Mouse (Mus musculus) liver, adult 2 months (tissue): ENCODE measurements around the gene Prkar2b. TPM values are rescaled to one million over a fixed set of nuclear protein-coding genes. Genes with fewer than 3 reads are reported as not detected.
A peak's percentile ranks its signal among the peaks of the same experiment; 100 is the strongest.

ENCODE experiments used
- DNase-seq: peaks from one replicate; pipeline ENCODE4 v3.0.0-alpha.2; 2011; ENCODE audit warnings: low read depth, low spot score; ENCODE audit errors: extremely low read depth
- H3K27ac ChIP-seq: fragments of 200-500 bp; replicated peaks from 2 replicates; pipeline ENCODE4 v1.5.1; 2012; ENCODE audit warnings: low read depth, mild to moderate bottlenecking, control low read depth, inconsistent platforms, low read length; ENCODE audit not compliant: insufficient read depth
- H3K27me3 ChIP-seq: fragments of 200-500 bp; 2 replicates; pipeline ENCODE4 v1.6.1; 2012; ENCODE audit warnings: mild to moderate bottlenecking, moderate library complexity, low read length, inconsistent platforms; ENCODE audit not compliant: control insufficient read depth, insufficient read depth
- H3K36me3 ChIP-seq: fragments of 200-500 bp; 2 replicates; pipeline ENCODE4 v1.6.1; 2012; ENCODE audit warnings: low read length, inconsistent platforms; ENCODE audit not compliant: control insufficient read depth, insufficient read depth
- H3K4me1 ChIP-seq: fragments of 200-500 bp; 2 replicates; pipeline ENCODE4 v1.6.1; 2011; ENCODE audit warnings: low read length; ENCODE audit not compliant: control insufficient read depth, insufficient read depth
- H3K4me3 ChIP-seq: fragments of 200-500 bp; 2 replicates; pipeline ENCODE4 v1.5.1; 2011; ENCODE audit warnings: low read depth, mild to moderate bottlenecking, control low read depth, low read length, moderate library complexity; ENCODE audit not compliant: insufficient read depth
- H3K79me2 ChIP-seq: fragments of 200-500 bp; 2 replicates; pipeline ENCODE4 v1.6.1; 2012; ENCODE audit warnings: inconsistent platforms, mild to moderate bottlenecking, low read length, moderate library complexity; ENCODE audit not compliant: control insufficient read depth, insufficient read depth
- H3K9ac ChIP-seq: fragments of 200-500 bp; 2 replicates; pipeline ENCODE4 v1.6.1; 2012; ENCODE audit warnings: low read depth, mild to moderate bottlenecking, control low read depth, inconsistent platforms, low read length
- CTCF ChIP-seq: fragments of 200-500 bp; IDR thresholded peaks from 2 replicates; pipeline ENCODE4 v1.5.1; 2011; ENCODE audit warnings: low read depth, low read length, control low read depth
- POLR2A ChIP-seq: fragments of 200-500 bp; IDR thresholded peaks from 2 replicates; pipeline ENCODE4 v1.6.1; 2011; ENCODE audit warnings: low read length, control low read depth; ENCODE audit not compliant: insufficient read depth; ENCODE audit errors: extremely low read depth
- WGBS: fragments of 180-500 bp; shearing (Covaris S2); methylation state at CpG from one replicate; pipeline ENCODE4 v1.1.7; 2018; 5-methylcytosine and 5-hydroxymethylcytosine counted together
- polyA plus RNA-seq: library from polyadenylated mRNA; depleted of rRNA; stranded (reverse); fragments of >200 nt; gene quantifications from 2 replicates; pipeline ENCODE4 v1.2.3, GENCODE M21; 2012
- total RNA-seq: library from RNA; depleted of rRNA; stranded (reverse); fragments of >200 nt; gene quantifications from 2 replicates; pipeline ENCODE4 v1.2.3, GENCODE M21; 2014

The Prkar2b gene
- total and polyA plus RNA-seq, 2 experiments: 0.06 to 0.55 TPM

DNA sequence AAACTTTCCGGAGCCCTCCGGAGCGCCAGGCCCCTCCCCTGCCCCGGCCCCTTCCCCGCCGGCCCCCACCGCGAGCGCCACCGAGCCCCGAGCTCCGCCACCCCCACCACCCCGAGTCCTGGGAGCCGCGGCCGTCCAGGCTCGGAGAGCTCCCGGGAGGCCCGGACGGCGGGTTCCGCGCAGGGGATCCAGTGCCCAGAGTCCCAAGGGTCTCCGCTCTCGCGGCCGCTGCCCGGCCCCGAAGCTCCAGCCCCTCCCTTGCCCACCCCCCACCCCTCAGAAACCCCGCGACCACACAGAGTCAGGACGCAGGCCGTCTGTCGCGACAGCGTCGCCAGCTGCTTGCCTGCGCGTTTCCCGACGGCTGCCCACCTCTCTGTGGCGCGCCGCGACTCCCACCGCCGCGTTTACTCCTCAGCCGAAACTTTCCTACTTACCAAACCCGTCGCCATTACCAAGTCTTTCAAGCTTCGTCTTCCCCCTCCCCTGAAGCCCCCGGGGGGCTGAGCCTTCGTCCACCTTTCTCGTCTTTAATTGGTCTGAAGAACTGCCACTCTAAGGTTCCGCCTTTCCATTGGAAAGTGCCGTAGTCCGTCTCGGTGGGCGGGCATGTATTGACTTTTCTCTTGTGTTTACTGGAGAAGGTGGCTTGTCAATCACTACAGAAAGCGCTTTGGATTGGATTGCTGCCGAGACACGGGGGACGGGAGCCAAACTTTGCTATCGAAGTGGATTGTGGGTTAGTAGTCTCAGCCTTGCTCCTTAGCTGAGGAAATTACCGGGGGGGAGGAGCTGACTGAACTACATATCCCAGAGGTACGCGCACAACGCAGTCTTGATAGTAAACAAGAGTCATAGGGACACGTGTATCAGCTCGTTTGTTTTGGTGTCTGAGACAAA, 111.1 kb downstream of the Prkar2b start, which contains the start of gene Hbp1:
Gene Hbp1, minus strand, starts transcription at position 777 of the 900 bp plus-strand sequence.
- H3K27ac ChIP-seq: peak within 1 kb of the TSS; percentile 96
- TF ChIP-seq CTCF: no peak
- TF ChIP-seq POLR2A: peak; percentile 67; the same call in 1 of the 2 replicates
- DNase-seq: peak; percentile 100
- 1% methylated on average over 69 of the region's 71 CpGs for WGBS
- H3K9ac ChIP-seq: peak within 1 kb of the TSS; percentile 99
- H3K36me3 ChIP-seq: no peaks in the 10 kb centered on the region
- no peaks in the 10 kb centered on the region for H3K27me3 ChIP-seq
- peaks cover 5% of the 10 kb centered on the region for H3K4me1 ChIP-seq
- peaks cover 9% of the 10 kb centered on the region; the same call in 1 of the 2 replicates for H3K79me2 ChIP-seq
- H3K4me3 ChIP-seq: peak within 1 kb of the TSS; percentile 95

DNA sequence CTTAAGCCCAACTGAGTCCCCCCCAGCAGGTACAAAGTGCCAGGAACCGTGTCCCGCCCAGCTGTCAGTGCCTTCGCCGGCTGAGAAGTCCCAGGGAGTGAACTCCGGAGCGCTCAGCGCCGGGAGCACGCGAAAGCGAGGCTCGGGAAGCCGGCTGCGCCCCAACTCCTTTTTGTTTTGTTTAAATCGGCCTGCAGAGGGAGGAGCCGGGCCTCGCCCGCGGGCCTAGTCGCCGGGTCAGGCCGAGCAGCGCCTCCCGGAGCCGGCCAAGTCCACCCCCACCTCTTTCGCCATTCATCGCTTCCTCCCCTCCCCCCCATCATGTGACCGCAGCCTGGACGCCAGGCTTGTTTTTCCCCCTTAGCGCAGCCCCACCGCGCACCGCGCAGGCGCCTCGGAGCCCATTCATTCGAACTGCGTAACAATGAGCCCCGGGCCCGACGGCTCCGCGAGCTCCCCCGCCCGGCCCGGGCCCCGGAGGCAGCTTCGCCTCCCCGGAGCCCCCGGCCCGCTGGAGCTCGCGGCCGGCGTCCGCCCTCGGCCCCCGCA, 111.8 kb downstream of the Prkar2b start:
- peak; percentile 87 for DNase-seq
- H3K4me1 ChIP-seq: peaks cover 8% of the 10 kb centered on the region
- no peaks in the 10 kb centered on the region for H3K27me3 ChIP-seq
- no peaks in the 10 kb centered on the region for H3K36me3 ChIP-seq
- H3K79me2 ChIP-seq: peaks cover 9% of the 10 kb centered on the region; the same call in 1 of the 2 replicates
- H3K4me3 ChIP-seq: peak overlapping the region; percentile 95
- peak overlapping the region; percentile 96 for H3K27ac ChIP-seq
- TF ChIP-seq CTCF (no peak), POLR2A (0 out of 2 replicates have a peak, but pooled peaks have one; percentile 39)
- H3K9ac ChIP-seq: peak overlapping the region; percentile 99
- WGBS: under 1% methylated on average over 46 of the region's 58 CpGs

DNA sequence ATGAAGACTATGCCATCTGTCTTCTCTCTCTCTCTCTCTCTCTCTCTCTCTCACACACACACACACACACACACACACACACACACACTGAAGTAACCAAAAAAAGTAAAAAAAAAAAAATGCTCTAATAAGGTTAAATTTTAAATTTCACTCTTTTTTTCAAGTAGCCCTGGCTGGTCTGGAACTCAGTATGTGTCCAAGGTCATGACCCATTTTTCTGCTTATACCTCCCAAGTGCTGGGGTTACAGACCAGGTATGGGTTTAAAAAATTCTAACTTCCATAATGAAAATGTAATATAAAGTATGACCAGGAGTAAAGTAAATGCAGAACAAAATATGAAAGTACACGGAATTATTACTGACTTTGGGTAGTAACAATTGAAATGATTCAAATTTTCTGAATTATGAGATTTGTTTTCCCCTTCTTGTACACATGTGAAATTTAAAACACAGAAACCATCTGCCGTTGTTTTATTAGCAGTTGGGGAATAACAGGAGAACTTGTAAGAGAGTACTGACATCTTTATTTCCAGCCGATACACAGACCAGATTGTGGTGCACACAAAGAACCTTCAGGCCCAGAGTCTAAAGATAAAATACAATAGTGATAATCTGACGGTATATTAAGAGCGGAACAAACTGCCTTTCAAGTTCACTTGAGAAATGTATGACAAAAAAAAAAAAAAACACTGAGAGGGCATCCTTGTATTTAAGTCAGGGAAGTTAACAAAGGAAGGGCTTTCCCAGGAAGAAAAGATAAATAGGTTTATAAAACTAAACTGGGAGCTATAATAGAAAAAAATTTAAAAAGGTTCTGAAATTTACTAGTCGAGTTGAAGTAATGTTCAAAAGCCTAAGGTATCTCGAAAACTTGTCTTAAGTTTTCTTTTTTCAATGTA, 112.7 kb downstream of the Prkar2b start:
- WGBS: 18% methylated on average over 7 of the region's 7 CpGs
- H3K9ac ChIP-seq: no peak overlapping the region; the same call in 1 of the 2 replicates
- H3K36me3 ChIP-seq: peaks cover 6% of the 10 kb centered on the region
- peak overlapping the region; percentile 95 for H3K4me3 ChIP-seq
- H3K27ac ChIP-seq: no peak overlapping the region
- no peak for TF ChIP-seq CTCF
- TF ChIP-seq POLR2A: no peak
- peaks cover 15% of the 10 kb centered on the region; the same call in 1 of the 2 replicates for H3K79me2 ChIP-seq
- peak; percentile 62 for DNase-seq
- H3K27me3 ChIP-seq: no peaks in the 10 kb centered on the region
- peaks cover 13% of the 10 kb centered on the region for H3K4me1 ChIP-seq

DNA sequence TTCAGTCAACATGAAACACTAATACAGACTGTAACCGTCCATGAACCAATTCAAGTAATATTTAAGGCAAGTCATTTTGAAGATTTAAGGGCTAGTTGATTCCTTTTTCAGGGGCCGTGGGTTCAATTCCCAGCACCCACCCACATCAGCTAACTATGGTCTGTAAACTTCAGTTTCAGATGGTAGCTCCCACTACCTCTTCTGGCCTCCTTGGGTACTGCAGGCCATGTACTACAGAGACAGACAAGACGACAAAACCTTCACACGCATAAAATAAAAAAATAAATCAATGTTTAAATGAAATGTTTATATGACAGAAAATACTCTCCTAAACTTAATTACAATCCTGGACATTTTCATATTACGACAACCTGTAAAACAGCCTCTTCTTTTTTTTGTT, 113.6 kb downstream of the Prkar2b start:
- WGBS: 83% methylated on average over 5 of the region's 5 CpGs
- no peak for DNase-seq
- peaks cover 15% of the 10 kb centered on the region for H3K36me3 ChIP-seq
- H3K27ac ChIP-seq: no peak overlapping the region
- no peak overlapping the region for H3K9ac ChIP-seq
- peaks cover 17% of the 10 kb centered on the region; the same call in 1 of the 2 replicates for H3K79me2 ChIP-seq
- TF ChIP-seq CTCF (peak; percentile 24; the same call in 1 of the 2 replicates), POLR2A (no peak)
- no peaks in the 10 kb centered on the region for H3K27me3 ChIP-seq
- H3K4me3 ChIP-seq: no peak overlapping the region
- H3K4me1 ChIP-seq: peaks cover 13% of the 10 kb centered on the region

DNA sequence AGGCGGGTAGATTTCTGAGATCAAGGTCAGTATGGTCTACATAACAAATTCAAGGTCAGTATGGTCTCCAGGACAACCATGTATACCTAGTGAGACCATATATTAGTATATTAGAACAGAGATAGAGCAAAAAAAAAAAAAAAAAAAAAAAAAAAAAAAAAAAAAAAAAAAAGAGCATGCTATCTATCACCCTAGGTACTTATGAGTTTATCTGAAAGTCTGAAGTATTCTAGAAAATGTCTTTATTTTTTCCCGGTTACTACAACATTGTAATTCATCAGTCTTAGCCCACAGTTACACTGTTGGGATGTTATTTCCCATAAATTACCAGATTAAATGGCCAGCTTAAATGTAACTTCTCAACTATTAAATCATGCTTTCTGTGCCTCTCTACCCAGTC, 116.7 kb downstream of the Prkar2b start:
- no peak overlapping the region for H3K27ac ChIP-seq
- peaks cover 34% of the 10 kb centered on the region for H3K36me3 ChIP-seq
- H3K4me3 ChIP-seq: no peak overlapping the region
- DNase-seq: no peak
- WGBS: 95% methylated on average over 2 of the region's 2 CpGs
- TF ChIP-seq CTCF: no peak
- TF ChIP-seq POLR2A: no peak
- H3K4me1 ChIP-seq: peaks cover 15% of the 10 kb centered on the region
- H3K27me3 ChIP-seq: no peaks in the 10 kb centered on the region
- H3K9ac ChIP-seq: no peak overlapping the region
- H3K79me2 ChIP-seq: peaks cover 17% of the 10 kb centered on the region; the same call in 1 of the 2 replicates
